ENCODE assay signal across 8 mouse cellular contexts in genomic region chr12:83631743-83632679, GRCm38 (mm10). TPM values are rescaled to one million over a fixed set of nuclear protein-coding genes. Genes with fewer than 3 reads are reported as not detected.
DNase-seq lines count a peak whose midpoint lies in the region; ATAC-seq lines count a peak whose summit lies in the region.

No protein-coding gene starts in this region.

- H3K36me3 ChIP-seq in hindbrain, embryonic 11.5 days (ENCODE audit: control insufficient read depth, insufficient read depth, low read length) = no peaks in the 10 kb centered on the region

- peak overlapping the region; percentile 86 for H3K4me3 ChIP-seq in hindbrain, embryonic 11.5 days (ENCODE audit: low read depth, low read length)

- peak overlapping the region; percentile 91 for H3K9ac ChIP-seq in hindbrain, embryonic 11.5 days (ENCODE audit: low read depth, low read length)

- peak; percentile 100 for ATAC-seq in hindbrain, embryonic 11.5 days (ENCODE audit: low FRiP score)

- H3K9me3 ChIP-seq in hindbrain, embryonic 11.5 days (ENCODE audit: control insufficient read depth, low read length) = no peaks in the 10 kb centered on the region

- peak overlapping the region; percentile 58 for H3K4me2 ChIP-seq in hindbrain, embryonic 11.5 days (replicated peaks; ENCODE audit: low read depth, low read length)

- H3K27me3 ChIP-seq in hindbrain, embryonic 11.5 days (ENCODE audit: control insufficient read depth, insufficient read depth, low read length) = no peaks in the 10 kb centered on the region

- H3K27ac ChIP-seq in hindbrain, embryonic 11.5 days (ENCODE audit: low read depth, low read length) = peak overlapping the region; percentile 89

- H3K4me1 ChIP-seq in hindbrain, embryonic 11.5 days (replicated peaks; ENCODE audit: control insufficient read depth, insufficient read depth, low read length) = no peaks in the 10 kb centered on the region

- under 1% methylated on average over 51 of the region's 68 CpGs for WGBS in hindbrain, embryonic 11.5 days

- DNase-seq in Muller cell, postnatal 12 days (ENCODE audit: inconsistent ontology term) = peak; percentile 97
- DNase-seq in cerebellum, adult 9-11 months = peak; percentile 98
- peak; percentile 97 to 99 for DNase-seq in frontal cortex, adult 2 months (ENCODE audit: extremely low spot score in 1 of 2, low spot score in 1 of 2)
- DNase-seq in hindbrain, embryonic 11.5 days (ENCODE audit: low spot score) = peak; percentile 97
- peak; percentile 95 to 96 for DNase-seq in layer of hippocampus, postnatal 10 days (ENCODE audit: low spot score in 2 of 2)
- peak; percentile 98 for DNase-seq in lung, postnatal 10 days
- peak; percentile 93 for DNase-seq in ovary, postnatal 36 days (ENCODE audit: low spot score)
- peak; percentile 94 for DNase-seq in thymus, postnatal 25 days

RNA-seq across cellular contexts. Expression of gene Rbm25, which starts 1.0 kb away (rescaled TPM):
- polyA plus RNA-seq in frontal cortex, adult 2 months (2012; rRNA removed) = 179 and 181 TPM in 2 replicates
- 259 and 316 TPM in 2 replicates for polyA plus RNA-seq in hindbrain, embryonic 11.5 days (2014; fragmentation: Nextera tagmentation; extraction: Ambion mirVana)
- 100 to 1,000 TPM; 123 to 148 TPM for total RNA-seq in layer of hippocampus, postnatal 10 days (2021)

RNA-seq across cellular contexts. Expression of gene Zfyve1, which starts 35.0 kb away (rescaled TPM):
- polyA plus RNA-seq in frontal cortex, adult 2 months (2012; rRNA removed) = 37.7 and 45.8 TPM in 2 replicates
- 20.3 and 23.1 TPM in 2 replicates for polyA plus RNA-seq in hindbrain, embryonic 11.5 days (2014; fragmentation: Nextera tagmentation; extraction: Ambion mirVana)
- total RNA-seq in layer of hippocampus, postnatal 10 days (2021) = 10 to 100 TPM; 34.0 to 37.1 TPM

RNA-seq across cellular contexts. Expression of gene Psen1, which starts 55.9 kb away (rescaled TPM):
- polyA plus RNA-seq in frontal cortex, adult 2 months (2012; rRNA removed) = 34.8 and 35.7 TPM in 2 replicates
- 76.3 and 76.6 TPM in 2 replicates for polyA plus RNA-seq in hindbrain, embryonic 11.5 days (2014; fragmentation: Nextera tagmentation; extraction: Ambion mirVana)
- 10 to 100 TPM; 58.1 to 68.1 TPM for total RNA-seq in layer of hippocampus, postnatal 10 days (2021)

Comparison
In these comparisons a context has a peak if more than half of its experiments do, and no peak if none do; other contexts are left out.
1. Peak in every context shown above with its lines: DNase-seq, ATAC-seq, H3K4me3 ChIP-seq and H3K27ac ChIP-seq.